Mouse (Mus musculus): ENCODE measurements around the gene Obsl1. TPM values are rescaled to one million over a fixed set of nuclear protein-coding genes. Genes with fewer than 3 reads are reported as not detected.

Obsl1 gene
- total RNA-seq (2012; rRNA removed): 0.29 and 0.47 TPM in 2 replicates
- total RNA-seq (2014; rRNA removed): not detected in 2 replicates
- 0.84 and 1.2 TPM in 2 replicates for polyA plus RNA-seq (2012; ENCODE audit: insufficient read length, low read depth)

GRCm38 (mm10) chr1:75505956-75506831 is at the start of gene Obsl1:
Gene Obsl1, minus strand, starts transcription at chr1:75506452.
- Histone ChIP-seq H3K9ac (ENCODE audit: insufficient read depth, low read depth) (no peak within 1 kb of the TSS), H3K4me3 (replicated peaks in 1 of 3; ENCODE audit: low read depth in 2 of 3, low read length in 2 of 3, poor library complexity in 1 of 3) (no peak within 1 kb of the TSS)

GRCm38 (mm10) chr1:75555680-75556079 is 49.4 kb upstream of the Obsl1 start:
- H3K9me3 ChIP-seq (replicated peaks; ENCODE audit: low read length): no peaks in the 10 kb centered on the region
- no peak overlapping the region for H3K4me2 ChIP-seq (ENCODE audit: insufficient read depth, low read depth, poor library complexity, severe bottlenecking)
- dilution Hi-C loops (cut with MboI; ENCODE audit: extremely low pct_ligation_motif_present, extremely low pct_unique_long_range_greater_than_20kb, low sequenced_read_pairs) (no loop called here), in situ Hi-C loops (cut with MboI; ENCODE audit: low pct_ligation_motif_present, low pct_unique_long_range_greater_than_20kb, low sequenced_read_pairs) (loop anchor here (5.0 to 25.0 kb wide), 2 partner anchors 37 to 218 kb away; no protein-coding TSS in a partner anchor)
- TF ChIP-seq USF1 (IDR thresholded peaks at IDR 0.05; ENCODE audit: low read depth, low read length): no peak
- no peak for TF ChIP-seq RCOR1 (conservative IDR thresholded peaks at IDR 0.05; ENCODE audit: low read depth, low read length)
- no peak for TF ChIP-seq USF2 (conservative IDR thresholded peaks at IDR 0.05; ENCODE audit: low read depth, low read length)
- no peak for TF ChIP-seq ZKSCAN1 (IDR thresholded peaks at IDR 0.05; ENCODE audit: borderline replicate concordance, low read depth, low read length)
- TF ChIP-seq PAX5 (IDR thresholded peaks at IDR 0.05; ENCODE audit: low read length): no peak
- TF ChIP-seq CTCF (conservative IDR thresholded peaks at IDR 0.05 in 1 of 2, IDR thresholded peaks at IDR 0.05 in 1 of 2; ENCODE audit: low read depth in 2 of 2, low read length in 2 of 2): no peak
- TF ChIP-seq NELFE (IDR thresholded peaks at IDR 0.05; ENCODE audit: low read depth, low read length): no peak
- TF ChIP-seq IRF4 (IDR thresholded peaks at IDR 0.05; ENCODE audit: low read depth, low read length): no peak
- no peak for TF ChIP-seq HCFC1 (IDR thresholded peaks at IDR 0.05; ENCODE audit: low read depth, low read length)
- no peak for TF ChIP-seq TCF12 (IDR thresholded peaks at IDR 0.05; ENCODE audit: low read depth, low read length)
- no peak for TF ChIP-seq ZMIZ1 (IDR thresholded peaks at IDR 0.05; ENCODE audit: low read depth, low read length)
- no peak for TF ChIP-seq JUND (conservative IDR thresholded peaks at IDR 0.05; ENCODE audit: low read depth, low read length)
- TF ChIP-seq SIN3A (IDR thresholded peaks at IDR 0.05; ENCODE audit: low read length): no peak
- no peak for TF ChIP-seq MAZ (IDR thresholded peaks at IDR 0.05; ENCODE audit: low read depth, low read length)
- no peak for TF ChIP-seq ELF1 (IDR thresholded peaks at IDR 0.05; ENCODE audit: low read depth, low read length)
- TF ChIP-seq MAX (IDR thresholded peaks at IDR 0.05; ENCODE audit: low read length): no peak
- no peak overlapping the region for H3K9ac ChIP-seq (ENCODE audit: insufficient read depth, low read depth)
- no peaks in the 10 kb centered on the region for H3K36me3 ChIP-seq (replicated peaks in 1 of 2; ENCODE audit: control insufficient read depth in 1 of 2, insufficient read depth in 1 of 2, low read length in 1 of 2)
- no peak for DNase-seq (ENCODE audit: extremely low read depth)
- H3K27me3 ChIP-seq (replicated peaks): peaks cover 42% of the 10 kb centered on the region
- no peaks in the 10 kb centered on the region for H3K79me2 ChIP-seq (replicated peaks; ENCODE audit: control insufficient read depth, extremely low read depth, insufficient read depth, poor library complexity, severe bottlenecking)
- H3K4me1 ChIP-seq (ENCODE audit: control insufficient read depth in 1 of 2, insufficient read depth in 2 of 2): peaks cover 3 to 19% of the 10 kb centered on the region in 2 experiments
- H3K4me3 ChIP-seq (replicated peaks in 1 of 3; ENCODE audit: low read depth in 2 of 3, low read length in 2 of 3, poor library complexity in 1 of 3): no peak overlapping the region
- H3K27ac ChIP-seq (ENCODE audit: insufficient read depth, low read depth): no peak overlapping the region

More at GRCm38 (mm10) chr1:75505956-75506831, at the start of gene Obsl1:
- Histone ChIP-seq H3K27me3 (replicated peaks) (peaks cover 22% of the 10 kb centered on the region), H3K4me2 (ENCODE audit: insufficient read depth, low read depth, poor library complexity, severe bottlenecking) (no peak within 1 kb of the TSS), H3K4me1 (ENCODE audit: control insufficient read depth in 1 of 2, insufficient read depth in 2 of 2) (no peaks in the 10 kb centered on the region), H3K27ac (ENCODE audit: insufficient read depth, low read depth) (no peak within 1 kb of the TSS), H3K9me3 (replicated peaks; ENCODE audit: low read length) (peaks cover 13% of the 10 kb centered on the region), H3K36me3 (replicated peaks in 1 of 2; ENCODE audit: control insufficient read depth in 1 of 2, insufficient read depth in 1 of 2, low read length in 1 of 2) (no peaks in the 10 kb centered on the region), H3K79me2 (replicated peaks; ENCODE audit: control insufficient read depth, extremely low read depth, insufficient read depth, poor library complexity, severe bottlenecking) (no peaks in the 10 kb centered on the region)
- dilution Hi-C loops (cut with MboI; ENCODE audit: extremely low pct_ligation_motif_present, extremely low pct_unique_long_range_greater_than_20kb, low sequenced_read_pairs): no loop called here
- no peak for TF ChIP-seq POLR2A (IDR thresholded peaks at IDR 0.05; ENCODE audit: low read depth, low read length)
- no peak for TF ChIP-seq UBTF (IDR thresholded peaks at IDR 0.05; ENCODE audit: low read depth, low read length)
- TF ChIP-seq POLR2AphosphoS2 (IDR thresholded peaks at IDR 0.05; ENCODE audit: low read depth, low read length): no peak
- no peak for TF ChIP-seq RCOR1 (conservative IDR thresholded peaks at IDR 0.05; ENCODE audit: low read depth, low read length)
- no peak for TF ChIP-seq NRF1 (IDR thresholded peaks at IDR 0.05; ENCODE audit: low read depth, low read length)
- no peak for TF ChIP-seq MEF2A (IDR thresholded peaks at IDR 0.05; ENCODE audit: borderline replicate concordance, low read depth, low read length)
- no peak for TF ChIP-seq MAZ (IDR thresholded peaks at IDR 0.05; ENCODE audit: low read depth, low read length)
- TF ChIP-seq SMC3 (IDR thresholded peaks at IDR 0.05; ENCODE audit: low read depth, low read length): no peak
- no peak for TF ChIP-seq CTCF (conservative IDR thresholded peaks at IDR 0.05 in 1 of 2, IDR thresholded peaks at IDR 0.05 in 1 of 2; ENCODE audit: low read depth in 2 of 2, low read length in 2 of 2)
- TF ChIP-seq ETS1 (conservative IDR thresholded peaks at IDR 0.05; ENCODE audit: low read depth, low read length): no peak
- TF ChIP-seq ZKSCAN1 (IDR thresholded peaks at IDR 0.05; ENCODE audit: borderline replicate concordance, low read depth, low read length): no peak
- no peak for TF ChIP-seq CHD1 (IDR thresholded peaks at IDR 0.05; ENCODE audit: low read depth, low read length)
- TF ChIP-seq ELF1 (IDR thresholded peaks at IDR 0.05; ENCODE audit: low read depth, low read length): no peak
- no peak for TF ChIP-seq JUN (IDR thresholded peaks at IDR 0.05; ENCODE audit: insufficient read depth, low read depth, low read length)
- TF ChIP-seq GABPA (IDR thresholded peaks at IDR 0.05; ENCODE audit: insufficient replicate concordance, low read depth, low read length): no peak
- no peak for TF ChIP-seq USF1 (IDR thresholded peaks at IDR 0.05; ENCODE audit: low read depth, low read length)
- TF ChIP-seq IRF4 (IDR thresholded peaks at IDR 0.05; ENCODE audit: low read depth, low read length): no peak
- TF ChIP-seq MAFK (IDR thresholded peaks at IDR 0.05; ENCODE audit: insufficient replicate concordance, low read length): no peak
- DNase-seq (ENCODE audit: extremely low read depth): no peak
- in situ Hi-C loops (cut with MboI; ENCODE audit: low pct_ligation_motif_present, low pct_unique_long_range_greater_than_20kb, low sequenced_read_pairs): no loop called here
